Mouse (Mus musculus) gastrocnemius, postnatal 10 days (tissue): ENCODE data around the gene Usp4. TPM values are rescaled to one million over a fixed set of nuclear protein-coding genes. Genes with fewer than 3 reads are reported as not detected.

Experiments used
- DNase-seq: peaks from one replicate; pipeline ENCODE4 v3.0.0; 2021; ENCODE audit warnings: mixed read lengths
- total RNA-seq, 2 experiments: library from RNA; stranded (reverse); gene quantifications; 2 replicates each; pipeline ENCODE4 v1.2.3; 2021

Gene Usp4
- total RNA-seq, 2 experiments from 2014 or later: 63.4 to 71.6 TPM

GRCm38 (mm10) chr9:108411381-108411942, 63.8 kb downstream of the Usp4 start:
- no peak for DNase-seq

- peak; percentile 38 for DNase-seq
Measured at GRCm38 (mm10) chr9:108412221-108412620, 64.6 kb downstream of the Usp4 start.

- no peak for DNase-seq
Measured at GRCm38 (mm10) chr9:108428384-108428783, 80.7 kb downstream of the Usp4 start, which contains the start of gene Ccdc36. Gene Ccdc36, minus strand, starts transcription at chr9:108428484.

GRCm38 (mm10) chr9:108431431-108432067, 83.9 kb downstream of the Usp4 start:
- DNase-seq: peak; percentile 16

GRCm38 (mm10) chr9:108436182-108436581, 88.5 kb downstream of the Usp4 start, which contains the start of gene BC048562:
Gene BC048562, plus strand, starts transcription at chr9:108436482.
- DNase-seq: no peak

GRCm38 (mm10) chr9:108439176-108439575, 91.5 kb downstream of the Usp4 start:
- DNase-seq: no peak

GRCm38 (mm10) chr9:108440485-108440884, 92.8 kb downstream of the Usp4 start:
- DNase-seq: no peak

- no peak for DNase-seq
Measured at GRCm38 (mm10) chr9:108441236-108441919, 93.7 kb downstream of the Usp4 start.

Other genes starting within 250 kb of the Usp4 start
- gene Bsn, start 157.5 kb upstream of the Usp4 start, total RNA-seq: under 1 TPM; 0.47 to 0.54 TPM
- 100 to 1,000 TPM; 286 to 307 TPM for gene Dag1, start 83.9 kb upstream of the Usp4 start, total RNA-seq
- gene Nicn1, start 57.4 kb upstream of the Usp4 start, total RNA-seq: 10 to 100 TPM in 1 of 2 experiments, 1 to 10 TPM in 1; 9.2 to 12.8 TPM
- gene Amt, start 51.0 kb upstream of the Usp4 start, total RNA-seq: 1 to 10 TPM in 1 of 2 experiments, under 1 TPM in 1; 0.82 to 2.4 TPM
- 100 to 1,000 TPM; 211 to 226 TPM for gene Rhoa, start 41.7 kb upstream of the Usp4 start, total RNA-seq
- gene Tcta, start 41.7 kb upstream of the Usp4 start, total RNA-seq: 10 to 100 TPM; 21.7 to 25.0 TPM
- 100 to 1,000 TPM in 1 of 2 experiments, 10 to 100 TPM in 1; 97.1 to 117 TPM for gene Gpx1, start 8.9 kb upstream of the Usp4 start, total RNA-seq
- gene 1700102P08Rik, start 45.0 kb downstream of the Usp4 start, total RNA-seq: under 1 TPM; 0.59 to 0.72 TPM
- under 1 TPM; 0.14 TPM for gene Ccdc36, start 80.6 kb downstream of the Usp4 start, total RNA-seq
- not detected for gene BC048562, start 88.6 kb downstream of the Usp4 start, total RNA-seq
- 10 to 100 TPM; 20.9 to 21.2 TPM for gene Ccdc71, start 112.7 kb downstream of the Usp4 start, total RNA-seq
- gene Klhdc8b, start 113.7 kb downstream of the Usp4 start, total RNA-seq: 1 to 10 TPM; 8.0 to 8.8 TPM
- gene Lamb2, start 131.9 kb downstream of the Usp4 start, total RNA-seq: 100 to 1,000 TPM; 156 to 169 TPM
- gene Usp19, start 142.7 kb downstream of the Usp4 start, total RNA-seq: 100 to 1,000 TPM in 1 of 2 experiments, 10 to 100 TPM in 1; 91.5 to 109 TPM
- gene Qars, start 159.9 kb downstream of the Usp4 start, total RNA-seq: 10 to 100 TPM; 77.2 to 78.3 TPM
- 10 to 100 TPM; 67.6 to 81.9 TPM for gene Qrich1, start 169.0 kb downstream of the Usp4 start, total RNA-seq
- gene Impdh2, start 212.4 kb downstream of the Usp4 start, total RNA-seq: 10 to 100 TPM; 57.2 to 76.4 TPM
- 10 to 100 TPM; 35.3 to 35.4 TPM for gene Ndufaf3, start 219.6 kb downstream of the Usp4 start, total RNA-seq
- gene Dalrd3, start 222.0 kb downstream of the Usp4 start, total RNA-seq: 10 to 100 TPM in 1 of 2 experiments, 1 to 10 TPM in 1; 6.6 to 11.5 TPM
- 10 to 100 TPM; 12.4 to 17.3 TPM for gene Wdr6, start 230.9 kb downstream of the Usp4 start, total RNA-seq
- 1 to 10 TPM; 4.8 to 6.6 TPM for gene P4htm, start 249.8 kb downstream of the Usp4 start, total RNA-seq